Mouse (Mus musculus) heart, embryonic 16.5 days (tissue): ENCODE measurements at regions not wholly inside any gene's neighbourhood (a gene's known extent, or its start where the extent isn't known, plus 50 kb on each side); places are given as distances from the start of the nearest gene placed in this dataset.

Experiments used
- ATAC-seq: fragments of 200-750 bp; cut with Nextera tagmentation; replicated peaks from 2 replicates; pipeline ENCODE4 v1.8.0; 2017; ENCODE audit warnings: moderate number of reproducible peaks; ENCODE audit not compliant: insufficient read depth, low FRiP score; ENCODE audit errors: extremely low read depth
- H3K27ac ChIP-seq: fragments of 300-500 bp; sonication (generic); 2 replicates; pipeline ENCODE4 v1.5.1; 2014; ENCODE audit warnings: mild to moderate bottlenecking, low read length, control low read depth, moderate library complexity
- H3K27me3 ChIP-seq: fragments of 300-500 bp; sonication (generic); 2 replicates; pipeline ENCODE4 v1.6.1; 2014; ENCODE audit warnings: low read length, mixed read lengths; ENCODE audit not compliant: control insufficient read depth, insufficient read depth
- H3K36me3 ChIP-seq: fragments of 300-500 bp; sonication (generic); 2 replicates; pipeline ENCODE4 v1.6.1; 2014; ENCODE audit not compliant: control insufficient read depth, insufficient read depth
- H3K4me1 ChIP-seq: fragments of 300-500 bp; sonication (generic); 2 replicates; pipeline ENCODE4 v1.6.1; 2014; ENCODE audit warnings: low read length, mixed read lengths; ENCODE audit not compliant: control insufficient read depth, insufficient read depth
- H3K4me2 ChIP-seq: fragments of 300-500 bp; sonication (generic); 2 replicates; pipeline ENCODE4 v1.6.1; 2014; ENCODE audit warnings: low read depth, mild to moderate bottlenecking, control low read depth, low read length
- H3K4me3 ChIP-seq: fragments of 300-500 bp; sonication (generic); 2 replicates; pipeline ENCODE4 v1.5.1; 2014; ENCODE audit warnings: mild to moderate bottlenecking, control low read depth, low read length
- H3K9ac ChIP-seq: fragments of 300-500 bp; sonication (generic); 2 replicates; pipeline ENCODE4 v1.6.1; 2014; ENCODE audit warnings: low read length, control low read depth
- H3K9me3 ChIP-seq: fragments of 300-500 bp; sonication (generic); replicated peaks from 2 replicates; pipeline ENCODE4 v1.6.1; 2016; ENCODE audit warnings: low read length; ENCODE audit not compliant: control insufficient read depth
- WGBS: fragments of 180-500 bp; shearing (Covaris S2); extraction: QIAGEN DNeasy Blood & Tissue Kit; methylation state at CpG from one replicate; pipeline ENCODE4 v1.1.7; 2014; 5-methylcytosine and 5-hydroxymethylcytosine counted together

DNA sequence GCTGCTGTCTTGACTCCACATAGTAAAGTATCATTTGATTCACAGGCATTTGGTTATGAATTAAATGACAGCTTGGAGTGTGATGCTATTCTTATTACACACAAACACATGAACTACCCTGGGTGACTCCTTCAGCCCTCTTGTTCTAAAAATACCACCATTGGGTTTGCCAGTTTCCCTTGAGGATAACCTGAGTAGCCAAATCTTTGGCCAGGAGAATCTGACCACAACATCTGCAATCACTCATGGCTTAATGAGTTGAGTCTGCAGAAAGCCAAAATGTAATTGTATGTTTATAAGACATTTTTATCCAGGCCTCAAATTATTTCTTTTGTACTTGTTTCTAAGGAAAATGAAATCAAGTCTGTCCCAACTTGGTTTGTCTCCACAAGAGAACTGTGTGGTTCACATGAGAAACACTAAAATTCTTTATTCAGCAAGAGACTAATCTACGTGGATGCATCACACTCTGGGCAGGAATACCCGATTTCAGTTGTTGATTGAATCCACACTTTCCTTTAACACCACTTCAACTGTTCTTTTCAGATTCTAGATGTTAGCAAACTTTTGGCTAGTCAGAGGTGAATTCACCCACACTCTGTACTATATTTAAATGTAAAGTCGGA is 476.6 kb downstream of the Kctd12 start:
- Histone ChIP-seq H3K4me3 (no peak overlapping the region), H3K27ac (no peak overlapping the region), H3K4me2 (no peak overlapping the region), H3K27me3 (no peaks in the 10 kb centered on the region), H3K4me1 (peaks cover 7% of the 10 kb centered on the region; the same call in 1 of the 2 replicates), H3K36me3 (no peaks in the 10 kb centered on the region), H3K9me3 (no peaks in the 10 kb centered on the region), H3K9ac (no peak overlapping the region)
- 67% methylated on average over 3 of the region's 3 CpGs for WGBS
- ATAC-seq = peak; percentile 58; the same call in 1 of the 2 replicates

DNA sequence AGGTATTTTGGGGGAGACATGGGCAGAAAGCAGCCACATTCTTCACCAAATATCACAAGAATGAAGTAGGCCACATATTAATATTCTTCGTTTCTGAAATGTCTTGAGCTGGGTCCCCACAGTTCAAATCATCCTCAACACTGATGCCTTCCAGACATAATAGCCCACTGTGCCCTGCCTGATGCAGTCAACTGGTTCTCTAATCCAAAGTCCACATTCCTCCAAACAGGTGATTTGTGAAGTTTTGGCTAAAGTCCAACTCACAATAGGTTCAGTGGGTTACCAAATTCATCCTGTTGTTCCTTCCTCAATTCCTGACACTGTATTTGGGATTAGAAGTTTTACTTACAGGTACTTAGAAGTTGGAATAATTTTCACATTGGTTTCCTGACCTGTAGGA is 485.3 kb downstream of the Kctd12 start:
- Histone ChIP-seq H3K36me3 (no peaks in the 10 kb centered on the region), H3K4me3 (no peak overlapping the region), H3K9me3 (no peaks in the 10 kb centered on the region), H3K27me3 (no peaks in the 10 kb centered on the region), H3K27ac (no peak overlapping the region), H3K4me1 (no peaks in the 10 kb centered on the region), H3K9ac (no peak overlapping the region), H3K4me2 (no peak overlapping the region)
- WGBS = 87% methylated on average over 1 of the region's 1 CpGs
- no peak for ATAC-seq

GRCm38 (mm10) chr14:102492376-102492775 is 490.1 kb downstream of the Kctd12 start:
- H3K4me1 ChIP-seq = no peaks in the 10 kb centered on the region
- H3K27ac ChIP-seq = no peak overlapping the region
- H3K4me2 ChIP-seq = no peak overlapping the region
- no peaks in the 10 kb centered on the region for H3K27me3 ChIP-seq
- WGBS = 36% methylated on average over 2 of the region's 2 CpGs
- no peaks in the 10 kb centered on the region for H3K36me3 ChIP-seq
- no peak overlapping the region for H3K4me3 ChIP-seq
- no peaks in the 10 kb centered on the region for H3K9me3 ChIP-seq
- no peak for ATAC-seq
- no peak overlapping the region for H3K9ac ChIP-seq

DNA sequence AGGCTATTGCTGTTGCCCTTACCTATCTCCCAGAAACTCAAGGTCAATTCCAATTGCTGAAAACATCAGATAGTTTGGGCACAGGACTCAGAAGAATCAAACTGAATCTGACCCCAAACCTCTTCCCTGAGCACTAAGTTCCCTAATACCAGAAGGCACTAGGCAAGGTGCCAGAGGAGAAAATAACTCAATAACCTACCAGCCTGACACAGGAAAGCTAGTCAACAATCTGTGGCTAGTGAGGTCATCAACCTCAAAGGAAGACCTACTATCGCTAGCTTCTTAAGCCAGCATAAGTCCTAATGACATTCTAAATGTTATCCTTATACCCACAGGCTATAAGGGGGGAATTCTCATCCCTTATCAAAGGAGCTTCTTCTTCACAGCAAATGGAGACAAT is 491.2 kb downstream of the Kctd12 start:
- Histone ChIP-seq H3K27me3 (no peaks in the 10 kb centered on the region), H3K4me3 (no peak overlapping the region), H3K4me2 (no peak overlapping the region), H3K36me3 (no peaks in the 10 kb centered on the region), H3K4me1 (no peaks in the 10 kb centered on the region), H3K9ac (no peak overlapping the region), H3K27ac (no peak overlapping the region), H3K9me3 (no peaks in the 10 kb centered on the region)
- ATAC-seq = no peak
- 81% methylated on average over 1 of the region's 1 CpGs for WGBS

- Histone ChIP-seq H3K4me1 (no peaks in the 10 kb centered on the region), H3K4me2 (no peak overlapping the region), H3K27me3 (no peaks in the 10 kb centered on the region), H3K36me3 (no peaks in the 10 kb centered on the region), H3K9ac (no peak overlapping the region), H3K4me3 (no peak overlapping the region), H3K27ac (no peak overlapping the region), H3K9me3 (no peaks in the 10 kb centered on the region)
- no peak for ATAC-seq
- 68% methylated on average over 2 of the region's 2 CpGs for WGBS
These were observed 505.3 kb downstream of the Kctd12 start for GRCm38 (mm10) chr14:102477162-102477561.

- WGBS = 66% methylated on average over 4 of the region's 4 CpGs
- no peaks in the 10 kb centered on the region for H3K27me3 ChIP-seq
- H3K9me3 ChIP-seq = no peaks in the 10 kb centered on the region
- no peaks in the 10 kb centered on the region for H3K4me1 ChIP-seq
- no peak overlapping the region for H3K4me2 ChIP-seq
- H3K36me3 ChIP-seq = no peaks in the 10 kb centered on the region
- H3K4me3 ChIP-seq = no peak overlapping the region
- no peak overlapping the region for H3K9ac ChIP-seq
- ATAC-seq = no peak
- H3K27ac ChIP-seq = no peak overlapping the region
These were observed 513.1 kb downstream of the Kctd12 start for GRCm38 (mm10) chr14:102469326-102469725.

DNA sequence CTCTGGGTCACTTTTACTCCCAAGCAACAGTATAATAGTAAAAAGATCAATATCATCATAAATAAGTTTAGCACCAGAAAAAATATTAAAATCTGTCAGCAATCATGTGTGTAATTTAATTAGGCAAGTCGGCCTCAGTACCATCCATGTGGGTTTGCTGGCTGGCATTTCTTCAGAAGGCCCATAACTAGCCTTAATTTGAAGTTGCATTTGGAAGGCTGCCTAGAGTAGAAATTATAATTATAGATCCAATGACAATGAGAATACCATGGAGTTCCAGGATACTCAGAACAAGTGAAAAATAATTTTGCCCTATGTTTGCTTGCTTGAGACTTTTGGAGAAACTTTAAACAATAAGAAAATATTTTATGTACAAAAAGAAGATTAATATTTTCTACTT is 521.4 kb downstream of the Kctd12 start:
- H3K27me3 ChIP-seq = no peaks in the 10 kb centered on the region
- WGBS = 85% methylated on average over 1 of the region's 1 CpGs

DNA sequence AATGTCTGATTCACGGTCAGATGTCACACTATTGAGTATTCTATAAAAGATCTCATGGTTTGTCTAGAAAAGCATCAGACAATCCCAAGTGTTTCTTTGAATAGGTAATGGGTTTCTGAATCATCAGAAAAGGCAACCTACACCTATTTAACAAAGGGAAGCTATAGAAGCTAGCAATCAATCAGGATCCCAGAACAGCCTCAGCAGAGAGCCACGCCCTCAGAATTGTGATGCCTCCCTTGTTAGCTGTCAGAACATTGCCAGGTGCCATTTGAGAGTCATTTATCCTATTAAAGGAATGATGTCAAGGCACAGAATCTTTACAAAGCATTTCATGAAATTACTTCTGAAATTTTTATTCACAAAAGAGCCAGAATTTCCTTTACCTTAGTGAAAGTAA is 542.7 kb downstream of the Kctd12 start:
- H3K9ac ChIP-seq = no peak overlapping the region
- no peak overlapping the region for H3K4me3 ChIP-seq
- no peak for ATAC-seq
- no peak overlapping the region for H3K4me2 ChIP-seq
- no peaks in the 10 kb centered on the region for H3K9me3 ChIP-seq
- no peaks in the 10 kb centered on the region for H3K36me3 ChIP-seq
- H3K4me1 ChIP-seq = no peaks in the 10 kb centered on the region
- H3K27ac ChIP-seq = no peak overlapping the region
- WGBS = 70% methylated on average over 2 of the region's 2 CpGs
- H3K27me3 ChIP-seq = no peaks in the 10 kb centered on the region

More for the DNA sequence above, 521.4 kb downstream of the Kctd12 start:
- Histone ChIP-seq H3K9me3 (no peaks in the 10 kb centered on the region), H3K36me3 (no peaks in the 10 kb centered on the region), H3K27ac (no peak overlapping the region), H3K4me1 (no peaks in the 10 kb centered on the region), H3K4me2 (no peak overlapping the region), H3K4me3 (no peak overlapping the region), H3K9ac (no peak overlapping the region)
- ATAC-seq = no peak

DNA sequence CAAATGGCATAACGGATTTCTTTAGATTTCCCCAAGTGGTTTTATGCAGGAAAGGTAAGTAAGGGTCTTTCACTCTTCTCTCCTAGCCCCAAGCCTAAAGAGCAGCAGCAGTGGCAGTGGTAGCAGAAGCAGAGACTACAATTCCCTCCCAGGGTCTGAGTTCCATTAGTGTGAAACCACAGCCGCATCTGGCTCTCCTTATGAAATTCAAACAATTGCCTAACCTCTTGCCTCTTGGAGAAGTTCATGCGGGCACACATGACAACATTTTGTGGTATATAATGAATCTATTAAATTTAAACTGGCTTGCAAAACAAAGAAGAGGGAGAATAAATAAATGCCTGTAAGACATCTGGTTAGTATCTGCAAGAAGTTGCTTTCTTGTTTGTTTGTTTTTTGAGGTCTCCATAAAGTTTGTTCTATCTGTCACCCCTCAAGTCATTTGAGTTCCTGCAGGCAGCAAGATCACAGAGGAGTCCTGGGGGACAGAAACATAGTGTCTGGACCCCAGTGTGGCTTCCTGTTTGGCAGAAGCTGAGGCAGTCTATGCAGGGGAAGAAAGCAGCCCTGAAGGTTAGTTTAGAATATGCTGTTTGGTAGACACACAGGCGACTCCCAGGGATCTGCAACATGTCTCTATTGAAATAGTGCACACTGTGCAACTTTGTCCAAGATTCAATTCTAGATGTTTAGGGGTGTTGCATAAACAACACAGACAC is 578.9 kb downstream of the Kctd12 start:
- Histone ChIP-seq H3K36me3 (no peaks in the 10 kb centered on the region), H3K27ac (no peak overlapping the region), H3K9ac (no peak overlapping the region), H3K4me1 (no peaks in the 10 kb centered on the region), H3K4me3 (no peak overlapping the region), H3K9me3 (no peaks in the 10 kb centered on the region), H3K27me3 (no peaks in the 10 kb centered on the region), H3K4me2 (no peak overlapping the region)
- 56% methylated on average over 4 of the region's 4 CpGs for WGBS
- ATAC-seq = no peak
